Mouse (Mus musculus) ES-Bruce4 (cell line): Measurements from ENCODE around the gene Sorcs2. TPM values are rescaled to one million over a fixed set of nuclear protein-coding genes. Genes with fewer than 3 reads are reported as not detected.

Experiments used
- H3K27ac ChIP-seq: 2 replicates; pipeline ENCODE4 v1.5.1; 2012; ENCODE audit warnings: low read length, inconsistent platforms; ENCODE audit not compliant: insufficient read depth
- H3K27me3 ChIP-seq: 2 replicates; pipeline ENCODE4 v1.6.1; 2012; ENCODE audit warnings: mild to moderate bottlenecking, low read length, inconsistent platforms; ENCODE audit not compliant: control insufficient read depth, poor library complexity, insufficient read depth, severe bottlenecking
- H3K36me3 ChIP-seq: 2 replicates; pipeline ENCODE4 v1.6.1; 2012; ENCODE audit warnings: inconsistent platforms, mild to moderate bottlenecking, low read length, moderate library complexity; ENCODE audit not compliant: control insufficient read depth, poor library complexity, insufficient read depth, severe bottlenecking
- H3K4me1 ChIP-seq: one replicate; pipeline ENCODE4 v1.8.1; 2011; ENCODE audit warnings: low read length; ENCODE audit not compliant: control insufficient read depth, insufficient read depth
- H3K4me3 ChIP-seq: 2 replicates; pipeline ENCODE4 v1.5.1; 2011; ENCODE audit warnings: low read depth, mild to moderate bottlenecking, low read length
- H3K9ac ChIP-seq: 2 replicates; pipeline ENCODE4 v1.6.1; 2012; ENCODE audit warnings: low read depth, mild to moderate bottlenecking, inconsistent platforms; ENCODE audit not compliant: poor library complexity, severe bottlenecking
- H3K9me3 ChIP-seq: replicated peaks from 2 replicates; pipeline ENCODE4 v1.6.1; 2012; ENCODE audit warnings: mild to moderate bottlenecking, low read length, inconsistent platforms; ENCODE audit not compliant: control insufficient read depth, poor library complexity, insufficient read depth, severe bottlenecking
- CTCF ChIP-seq: IDR thresholded peaks from one replicate; pipeline ENCODE4 v1.8.1; 2011; ENCODE audit warnings: low read depth, low read length
- EP300 ChIP-seq: IDR thresholded peaks from 2 replicates; pipeline ENCODE4 v1.6.1; 2011; ENCODE audit warnings: low read depth, low read length; ENCODE audit not compliant: insufficient read depth
- POLR2A ChIP-seq: IDR thresholded peaks from one replicate; pipeline ENCODE4 v1.8.1; 2011; ENCODE audit warnings: low read length; ENCODE audit not compliant: insufficient read depth
- polyA plus RNA-seq: library from polyadenylated mRNA; stranded (reverse); fragments of >200 nt; gene quantifications from 2 replicates; pipeline ENCODE4 v1.2.4, GENCODE M21; 2011; ENCODE audit warnings: low read depth; ENCODE audit not compliant: missing spikeins, insufficient read depth, insufficient read length

Sorcs2 gene
- polyA plus RNA-seq, 1 experiment: 1.2 TPM

- H3K27me3 ChIP-seq: no peaks in the 10 kb centered on the region
- no peaks in the 10 kb centered on the region for H3K36me3 ChIP-seq
- H3K27ac ChIP-seq: no peak overlapping the region
- H3K9ac ChIP-seq: no peak overlapping the region
- TF ChIP-seq CTCF (no peak), POLR2A (no peak), EP300 (no peak)
- no peaks in the 10 kb centered on the region for H3K9me3 ChIP-seq
- H3K4me3 ChIP-seq: no peak overlapping the region
- H3K4me1 ChIP-seq: no peaks in the 10 kb centered on the region
Observed at GRCm38 (mm10) chr5:36154879-36155485, 243.0 kb downstream of the Sorcs2 start.

- no peak overlapping the region for H3K9ac ChIP-seq
- H3K4me3 ChIP-seq: no peak overlapping the region
- no peaks in the 10 kb centered on the region for H3K27me3 ChIP-seq
- no peaks in the 10 kb centered on the region for H3K4me1 ChIP-seq
- H3K36me3 ChIP-seq: no peaks in the 10 kb centered on the region
- H3K9me3 ChIP-seq: no peaks in the 10 kb centered on the region
- TF ChIP-seq CTCF: no peak
- no peak for TF ChIP-seq EP300
- H3K27ac ChIP-seq: no peak overlapping the region
Observed at GRCm38 (mm10) chr5:36153261-36153660, 244.7 kb downstream of the Sorcs2 start.

- no peaks in the 10 kb centered on the region for H3K27me3 ChIP-seq
- no peak overlapping the region for H3K27ac ChIP-seq
- no peak overlapping the region for H3K4me3 ChIP-seq
- TF ChIP-seq CTCF (no peak), EP300 (no peak), POLR2A (no peak)
- no peaks in the 10 kb centered on the region for H3K4me1 ChIP-seq
- H3K9ac ChIP-seq: no peak overlapping the region
- H3K9me3 ChIP-seq: no peaks in the 10 kb centered on the region
- H3K36me3 ChIP-seq: no peaks in the 10 kb centered on the region
Observed at GRCm38 (mm10) chr5:36151086-36151485, 246.9 kb downstream of the Sorcs2 start.

GRCm38 (mm10) chr5:36149098-36149497 lies 248.8 kb downstream of the Sorcs2 start:
- TF ChIP-seq POLR2A (no peak), CTCF (peak; percentile 23)
- H3K4me3 ChIP-seq: no peak overlapping the region
- H3K27me3 ChIP-seq: no peaks in the 10 kb centered on the region
- no peaks in the 10 kb centered on the region for H3K4me1 ChIP-seq
- H3K9ac ChIP-seq: no peak overlapping the region
- no peaks in the 10 kb centered on the region for H3K9me3 ChIP-seq
- no peaks in the 10 kb centered on the region for H3K36me3 ChIP-seq
- no peak overlapping the region for H3K27ac ChIP-seq

GRCm38 (mm10) chr5:36146589-36146988 lies 251.3 kb downstream of the Sorcs2 start:
- TF ChIP-seq POLR2A (no peak), CTCF (no peak), EP300 (no peak)
- Histone ChIP-seq H3K27ac (no peak overlapping the region), H3K4me1 (no peaks in the 10 kb centered on the region), H3K27me3 (no peaks in the 10 kb centered on the region), H3K36me3 (no peaks in the 10 kb centered on the region), H3K9me3 (no peaks in the 10 kb centered on the region), H3K9ac (no peak overlapping the region), H3K4me3 (no peak overlapping the region)

- TF ChIP-seq CTCF (no peak), EP300 (no peak), POLR2A (no peak)
- Histone ChIP-seq H3K4me3 (no peak overlapping the region), H3K9me3 (no peaks in the 10 kb centered on the region), H3K27me3 (no peaks in the 10 kb centered on the region), H3K36me3 (no peaks in the 10 kb centered on the region), H3K9ac (no peak overlapping the region), H3K4me1 (no peaks in the 10 kb centered on the region), H3K27ac (no peak overlapping the region)
Observed at GRCm38 (mm10) chr5:36144560-36144959, 253.4 kb downstream of the Sorcs2 start.
